Mouse (Mus musculus): Measurements from ENCODE around the gene Srp54b. TPM values are rescaled to one million over a fixed set of nuclear protein-coding genes. Genes with fewer than 3 reads are reported as not detected.
"Not testable (repeated sequence)": the region's sequence is repeated elsewhere in the genome, so short reads cannot be mapped to it uniquely, and the experiment has no call there.

Gene Srp54b
- total RNA-seq (2021), result 100 to 1,000 TPM in 1 of 2 experiments, 10 to 100 TPM in 1; 65.4 to 130 TPM
- long read RNA-seq, experiment 1, transcript Srp54b-201 (16 exons, 3,646 nt), result major isoform, 76 of 82 reads
- long read RNA-seq, experiment 1, partial matches to known transcripts, result 0 of 82 reads
- long read RNA-seq, experiment 1, other reads (novel, unspliced or antisense), result 6 of 82 reads
- long read RNA-seq, experiment 2, transcript Srp54b-201 (16 exons, 3,646 nt), result major isoform, 305 of 314 reads
- long read RNA-seq, experiment 2, partial matches to known transcripts, result 3 of 314 reads
- long read RNA-seq, experiment 2, other reads (novel, unspliced or antisense), result 6 of 314 reads

DNA sequence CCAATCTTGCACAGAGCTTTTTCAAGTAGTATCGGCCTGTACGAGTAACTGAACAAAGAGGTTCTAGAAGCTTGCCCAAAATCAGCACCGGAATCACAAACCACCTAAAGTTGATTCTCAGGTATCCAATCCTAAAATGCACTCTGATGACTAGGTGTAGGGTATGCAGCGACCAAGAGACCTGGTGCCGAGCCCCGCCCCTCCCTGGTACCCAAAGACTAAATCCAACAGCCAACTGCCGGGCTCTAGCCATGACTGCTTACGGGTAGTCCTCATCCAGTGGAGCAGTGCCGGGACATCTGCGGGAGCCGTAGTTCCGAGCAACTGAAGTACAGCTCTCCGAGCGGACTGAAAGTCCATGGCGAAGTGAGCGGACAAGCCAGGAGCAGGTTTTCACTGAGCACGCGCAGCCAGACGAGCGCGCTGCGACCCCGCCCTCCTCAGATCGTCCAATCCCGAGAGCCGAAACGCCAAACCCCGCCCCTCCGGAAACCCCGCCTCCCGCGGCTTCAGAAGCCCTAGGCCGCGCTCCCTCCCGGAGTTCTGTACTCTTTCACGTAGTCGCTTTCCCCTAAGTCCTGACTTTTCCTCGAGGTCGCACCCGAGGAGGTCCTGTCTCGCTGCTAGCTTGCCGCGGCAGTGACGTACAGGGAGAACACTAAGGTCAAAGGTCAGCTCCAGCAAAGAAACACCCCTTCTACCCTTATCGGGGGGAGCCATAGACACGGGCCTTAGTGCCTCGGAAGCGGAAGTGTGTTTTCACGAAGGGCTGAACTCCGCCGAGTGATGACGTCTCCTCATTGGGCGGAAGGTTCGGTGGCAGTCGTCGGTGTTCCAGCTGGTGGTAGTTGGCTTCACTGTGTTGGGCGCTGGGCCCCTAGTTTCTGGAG lies at the start of gene Srp54b:
Gene Srp54b, plus strand, starts transcription at position 546 of the 890 bp plus-strand sequence.
- DNase-seq (ENCODE audit: low spot score in 2 of 2), result not testable (repeated sequence)

DNA sequence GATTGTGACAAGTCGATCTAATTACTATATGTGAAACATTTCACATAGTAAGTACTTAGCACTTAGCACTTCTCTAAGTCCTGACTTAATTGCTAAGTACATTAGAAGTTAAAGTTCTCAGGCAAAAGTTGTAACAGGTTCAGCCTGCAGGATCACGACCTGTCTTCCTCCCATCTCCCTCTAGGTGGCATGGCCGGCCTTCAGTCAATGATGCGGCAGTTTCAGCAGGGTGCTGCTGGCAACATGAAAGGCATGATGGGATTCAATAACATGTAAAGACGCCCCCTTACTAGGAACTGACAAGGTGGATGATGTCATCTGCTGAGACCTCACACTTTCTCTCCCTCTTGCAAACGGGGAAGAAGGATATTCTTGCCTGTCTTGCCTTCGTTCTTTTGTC lies 42.3 kb upstream of the Srp54b start:
- DNase-seq (ENCODE audit: low spot score in 2 of 2), result not testable (repeated sequence)

DNA sequence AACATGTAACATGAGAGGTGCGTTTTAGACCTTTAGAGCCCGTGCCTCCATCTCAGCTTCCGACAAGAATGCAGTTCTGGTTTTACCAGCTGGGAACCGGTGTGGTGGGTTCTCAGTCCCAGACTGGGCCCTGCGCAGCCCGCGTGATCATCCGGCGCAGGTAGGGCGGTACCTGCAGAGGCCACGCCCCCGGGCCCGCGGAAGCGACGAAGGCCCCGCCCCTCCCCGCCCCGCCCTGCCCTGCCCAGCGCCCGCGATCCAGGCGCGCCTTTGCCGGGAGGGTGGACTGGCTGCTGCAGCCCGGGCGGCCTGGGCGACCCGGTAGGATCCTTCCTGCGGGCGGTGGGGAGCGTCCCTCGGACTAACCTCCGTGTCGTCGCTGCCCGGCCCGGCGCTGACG lies 30.7 kb upstream of the Srp54b start, which contains the start of gene Fam177a:
Gene Fam177a, plus strand, starts transcription at position 228 of the 400 bp plus-strand sequence.
- not testable (repeated sequence) for DNase-seq (ENCODE audit: low spot score in 2 of 2)

DNA sequence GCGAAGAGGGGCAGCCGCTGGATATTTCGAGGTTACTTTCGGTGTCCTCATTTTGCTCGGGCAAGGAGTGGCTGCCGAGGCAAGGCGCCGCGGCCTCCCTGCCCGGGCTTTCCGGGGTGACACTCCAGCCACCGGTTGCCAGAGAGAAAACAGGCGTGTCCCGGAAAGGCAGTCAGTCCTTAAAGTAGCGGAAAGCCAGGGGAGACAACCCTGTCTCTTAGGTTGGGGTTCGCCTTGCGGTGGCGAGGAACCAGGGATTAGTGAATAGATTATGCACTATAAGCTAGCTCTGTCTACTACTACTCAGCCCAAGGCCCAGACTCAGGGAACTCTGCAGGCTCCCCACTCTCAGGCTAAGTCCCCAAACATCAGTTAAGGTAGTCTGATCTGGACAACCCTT lies 30.2 kb upstream of the Srp54b start:
- DNase-seq (ENCODE audit: low spot score in 2 of 2), result not testable (repeated sequence)

DNA sequence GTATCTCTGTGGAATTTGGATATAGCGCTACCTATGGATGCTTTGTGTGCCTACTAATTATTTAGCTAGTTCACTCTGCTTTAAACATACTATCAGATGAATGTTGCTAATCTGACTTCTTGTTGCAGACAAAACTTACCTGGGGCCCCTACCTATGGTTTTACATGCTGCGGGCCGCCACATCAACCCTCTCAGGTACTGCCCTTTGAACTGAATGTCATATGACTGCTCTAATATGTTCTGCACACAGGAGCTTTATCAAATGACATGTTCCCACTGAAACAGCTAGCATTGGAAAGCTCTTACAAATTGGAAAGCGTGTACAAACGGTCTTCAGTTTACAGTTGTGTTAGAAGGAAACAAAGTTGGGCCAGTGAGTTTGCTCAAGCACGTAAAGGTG lies 19.4 kb upstream of the Srp54b start:
- DNase-seq (ENCODE audit: low spot score in 2 of 2), result not testable (repeated sequence)

DNA sequence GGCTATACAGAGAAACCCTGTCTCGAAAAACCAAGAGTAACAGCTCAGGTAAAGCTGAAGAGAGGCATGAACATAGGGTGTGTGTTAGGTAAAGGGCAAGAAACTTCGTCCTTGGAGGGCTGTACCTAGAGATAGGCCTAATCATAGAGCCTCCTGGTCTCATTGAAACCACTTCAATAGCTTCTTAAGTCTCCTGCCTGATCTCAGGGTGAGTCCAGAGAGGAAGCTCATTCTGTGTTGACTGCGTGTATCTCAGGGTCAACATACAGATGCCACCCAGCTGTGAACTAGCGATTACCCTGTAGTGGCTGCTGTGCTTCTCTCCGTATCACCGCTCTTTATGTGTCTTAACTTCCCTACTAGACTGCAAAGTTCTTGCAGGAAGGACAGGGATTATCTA lies 17.0 kb upstream of the Srp54b start:
- not testable (repeated sequence) for DNase-seq (ENCODE audit: low spot score in 2 of 2)

DNA sequence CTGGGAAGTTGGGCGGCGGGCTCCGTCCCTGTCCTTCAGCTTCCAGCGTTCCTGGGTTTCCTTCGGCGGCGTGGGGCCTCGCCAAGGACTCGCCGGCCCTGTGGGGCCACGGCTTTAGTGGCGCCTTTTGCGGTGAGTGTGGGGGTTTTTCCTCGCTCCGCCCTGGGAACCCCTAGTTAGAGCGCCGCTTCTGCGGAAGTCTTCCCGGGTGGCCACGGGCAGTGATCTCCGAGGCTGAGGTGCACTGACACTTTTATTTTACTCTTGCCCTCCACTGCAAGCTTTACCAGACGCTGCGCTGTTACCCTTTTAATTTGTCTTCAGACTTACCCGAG lies 512 bp downstream of the Srp54b start:
- DNase-seq (ENCODE audit: low spot score in 2 of 2), result not testable (repeated sequence)

DNA sequence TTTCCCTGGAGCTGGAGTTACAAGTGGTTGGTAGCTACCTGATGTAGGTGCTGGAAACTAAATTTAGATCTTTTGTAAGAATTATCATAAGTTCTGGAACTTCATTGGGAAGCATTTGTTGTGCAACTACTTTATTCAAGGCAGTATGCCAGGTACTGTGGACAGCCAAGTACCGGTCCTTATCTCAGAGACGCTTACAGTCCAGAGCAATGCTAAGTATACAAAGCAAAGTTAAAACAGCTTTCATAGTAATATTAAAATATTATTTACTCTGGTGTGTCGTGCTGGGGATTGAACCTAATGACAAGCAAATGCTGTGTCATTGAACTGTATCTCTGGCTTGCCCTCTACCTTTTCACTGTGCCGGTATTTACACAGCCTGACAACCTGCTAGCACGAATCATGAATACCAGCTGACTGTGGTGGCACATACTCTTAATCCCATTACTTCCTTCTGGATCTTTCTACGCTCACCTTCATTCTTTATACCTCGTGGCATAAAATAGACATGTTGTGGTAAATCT lies 12.2 kb downstream of the Srp54b start:
- DNase-seq (ENCODE audit: low spot score in 2 of 2), result not testable (repeated sequence)

DNA sequence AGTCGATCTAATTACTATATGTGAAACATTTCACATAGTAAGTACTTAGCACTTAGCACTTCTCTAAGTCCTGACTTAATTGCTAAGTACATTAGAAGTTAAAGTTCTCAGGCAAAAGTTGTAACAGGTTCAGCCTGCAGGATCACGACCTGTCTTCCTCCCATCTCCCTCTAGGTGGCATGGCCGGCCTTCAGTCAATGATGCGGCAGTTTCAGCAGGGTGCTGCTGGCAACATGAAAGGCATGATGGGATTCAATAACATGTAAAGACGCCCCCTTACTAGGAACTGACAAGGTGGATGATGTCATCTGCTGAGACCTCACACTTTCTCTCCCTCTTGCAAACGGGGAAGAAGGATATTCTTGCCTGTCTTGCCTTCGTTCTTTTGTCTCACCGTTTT lies 32.8 kb downstream of the Srp54b start:
- DNase-seq (ENCODE audit: low spot score in 2 of 2), result not testable (repeated sequence)

DNA sequence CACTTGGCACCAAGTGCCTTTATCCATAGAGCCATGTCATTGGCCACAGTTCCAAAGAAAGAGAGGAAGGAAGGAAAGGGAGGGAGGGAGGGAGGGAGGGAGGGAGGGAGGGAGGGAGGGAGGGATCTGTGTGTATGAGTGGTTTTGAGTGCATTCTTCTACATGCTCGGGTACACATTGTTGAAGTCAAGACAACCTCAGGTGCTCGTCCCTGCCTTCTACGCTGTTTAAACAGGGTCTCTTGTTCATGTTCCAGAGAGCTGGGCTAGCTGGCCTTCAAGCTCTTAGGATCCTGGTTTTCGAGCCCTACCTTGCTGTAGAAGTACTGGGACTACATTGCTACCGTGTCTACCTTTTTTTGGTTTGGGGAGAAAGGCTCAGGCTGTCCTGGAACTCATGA lies 34.2 kb downstream of the Srp54b start:
- not testable (repeated sequence) for DNase-seq (ENCODE audit: low spot score in 2 of 2)

DNA sequence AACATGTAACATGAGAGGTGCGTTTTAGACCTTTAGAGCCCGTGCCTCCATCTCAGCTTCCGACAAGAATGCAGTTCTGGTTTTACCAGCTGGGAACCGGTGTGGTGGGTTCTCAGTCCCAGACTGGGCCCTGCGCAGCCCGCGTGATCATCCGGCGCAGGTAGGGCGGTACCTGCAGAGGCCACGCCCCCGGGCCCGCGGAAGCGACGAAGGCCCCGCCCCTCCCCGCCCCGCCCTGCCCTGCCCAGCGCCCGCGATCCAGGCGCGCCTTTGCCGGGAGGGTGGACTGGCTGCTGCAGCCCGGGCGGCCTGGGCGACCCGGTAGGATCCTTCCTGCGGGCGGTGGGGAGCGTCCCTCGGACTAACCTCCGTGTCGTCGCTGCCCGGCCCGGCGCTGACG lies 44.4 kb downstream of the Srp54b start, which contains the start of gene 1700047I17Rik2:
Gene 1700047I17Rik2, plus strand, starts transcription at position 287 of the 400 bp plus-strand sequence.
- DNase-seq (ENCODE audit: low spot score in 2 of 2), result not testable (repeated sequence)

DNA sequence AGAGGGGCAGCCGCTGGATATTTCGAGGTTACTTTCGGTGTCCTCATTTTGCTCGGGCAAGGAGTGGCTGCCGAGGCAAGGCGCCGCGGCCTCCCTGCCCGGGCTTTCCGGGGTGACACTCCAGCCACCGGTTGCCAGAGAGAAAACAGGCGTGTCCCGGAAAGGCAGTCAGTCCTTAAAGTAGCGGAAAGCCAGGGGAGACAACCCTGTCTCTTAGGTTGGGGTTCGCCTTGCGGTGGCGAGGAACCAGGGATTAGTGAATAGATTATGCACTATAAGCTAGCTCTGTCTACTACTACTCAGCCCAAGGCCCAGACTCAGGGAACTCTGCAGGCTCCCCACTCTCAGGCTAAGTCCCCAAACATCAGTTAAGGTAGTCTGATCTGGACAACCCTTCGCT lies 44.9 kb downstream of the Srp54b start:
- not testable (repeated sequence) for DNase-seq (ENCODE audit: low spot score in 2 of 2)

DNA sequence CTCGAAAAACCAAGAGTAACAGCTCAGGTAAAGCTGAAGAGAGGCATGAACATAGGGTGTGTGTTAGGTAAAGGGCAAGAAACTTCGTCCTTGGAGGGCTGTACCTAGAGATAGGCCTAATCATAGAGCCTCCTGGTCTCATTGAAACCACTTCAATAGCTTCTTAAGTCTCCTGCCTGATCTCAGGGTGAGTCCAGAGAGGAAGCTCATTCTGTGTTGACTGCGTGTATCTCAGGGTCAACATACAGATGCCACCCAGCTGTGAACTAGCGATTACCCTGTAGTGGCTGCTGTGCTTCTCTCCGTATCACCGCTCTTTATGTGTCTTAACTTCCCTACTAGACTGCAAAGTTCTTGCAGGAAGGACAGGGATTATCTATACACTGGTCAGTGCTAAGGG lies 58.0 kb downstream of the Srp54b start:
- not testable (repeated sequence) for DNase-seq (ENCODE audit: low spot score in 2 of 2)

DNA sequence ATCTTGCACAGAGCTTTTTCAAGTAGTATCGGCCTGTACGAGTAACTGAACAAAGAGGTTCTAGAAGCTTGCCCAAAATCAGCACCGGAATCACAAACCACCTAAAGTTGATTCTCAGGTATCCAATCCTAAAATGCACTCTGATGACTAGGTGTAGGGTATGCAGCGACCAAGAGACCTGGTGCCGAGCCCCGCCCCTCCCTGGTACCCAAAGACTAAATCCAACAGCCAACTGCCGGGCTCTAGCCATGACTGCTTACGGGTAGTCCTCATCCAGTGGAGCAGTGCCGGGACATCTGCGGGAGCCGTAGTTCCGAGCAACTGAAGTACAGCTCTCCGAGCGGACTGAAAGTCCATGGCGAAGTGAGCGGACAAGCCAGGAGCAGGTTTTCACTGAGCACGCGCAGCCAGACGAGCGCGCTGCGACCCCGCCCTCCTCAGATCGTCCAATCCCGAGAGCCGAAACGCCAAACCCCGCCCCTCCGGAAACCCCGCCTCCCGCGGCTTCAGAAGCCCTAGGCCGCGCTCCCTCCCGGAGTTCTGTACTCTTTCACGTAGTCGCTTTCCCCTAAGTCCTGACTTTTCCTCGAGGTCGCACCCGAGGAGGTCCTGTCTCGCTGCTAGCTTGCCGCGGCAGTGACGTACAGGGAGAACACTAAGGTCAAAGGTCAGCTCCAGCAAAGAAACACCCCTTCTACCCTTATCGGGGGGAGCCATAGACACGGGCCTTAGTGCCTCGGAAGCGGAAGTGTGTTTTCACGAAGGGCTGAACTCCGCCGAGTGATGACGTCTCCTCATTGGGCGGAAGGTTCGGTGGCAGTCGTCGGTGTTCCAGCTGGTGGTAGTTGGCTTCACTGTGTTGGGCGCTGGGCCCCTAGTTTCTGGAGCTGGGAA lies 75.0 kb downstream of the Srp54b start, which contains the start of gene Srp54c:
Gene Srp54c, plus strand, starts transcription at position 543 of the 894 bp plus-strand sequence.
- not testable (repeated sequence) for DNase-seq (ENCODE audit: low spot score in 2 of 2)

DNA sequence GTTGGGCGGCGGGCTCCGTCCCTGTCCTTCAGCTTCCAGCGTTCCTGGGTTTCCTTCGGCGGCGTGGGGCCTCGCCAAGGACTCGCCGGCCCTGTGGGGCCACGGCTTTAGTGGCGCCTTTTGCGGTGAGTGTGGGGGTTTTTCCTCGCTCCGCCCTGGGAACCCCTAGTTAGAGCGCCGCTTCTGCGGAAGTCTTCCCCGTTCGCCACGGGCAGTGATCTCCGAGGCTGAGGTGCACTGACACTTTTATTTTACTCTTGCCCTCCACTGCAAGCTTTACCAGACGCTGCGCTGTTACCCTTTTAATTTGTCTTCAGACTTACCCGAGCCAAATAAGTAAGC lies 75.6 kb downstream of the Srp54b start:
- DNase-seq (ENCODE audit: low spot score in 2 of 2), result peak in 1 of 2 experiments; percentile 4

Other genes starting within 250 kb of the Srp54b start
- not detected for gene Gm20403, start 168.6 kb upstream of the Srp54b start, total RNA-seq (2021)
- 10 to 100 TPM; 22.8 to 23.0 TPM for gene Baz1a, start 140.8 kb upstream of the Srp54b start, total RNA-seq (2021)
- gene 2700097O09Rik, start 75.0 kb upstream of the Srp54b start, total RNA-seq (2021), result 10 to 100 TPM; 10.7 to 11.1 TPM
- gene Srp54a, start 74.8 kb upstream of the Srp54b start, total RNA-seq (2021), result 100 to 1,000 TPM; 105 to 206 TPM
- gene Fam177a, start 30.6 kb upstream of the Srp54b start, total RNA-seq (2021), result 10 to 100 TPM in 1 of 2 experiments, 1 to 10 TPM in 1; 4.3 to 11.8 TPM
- gene 1700047I17Rik2, start 44.5 kb downstream of the Srp54b start, total RNA-seq (2021), result 10 to 100 TPM in 1 of 2 experiments, not detected in 1; 10.9 TPM
- 10 to 100 TPM; 38.0 to 74.2 TPM for gene Srp54c, start 75.1 kb downstream of the Srp54b start, total RNA-seq (2021)
- 10 to 100 TPM; 11.3 to 15.2 TPM for gene 1110008L16Rik, start 144.5 kb downstream of the Srp54b start, total RNA-seq (2021)
- 10 to 100 TPM; 11.8 to 12.5 TPM for gene Ppp2r3c, start 147.9 kb downstream of the Srp54b start, total RNA-seq (2021)
- gene Psma6, start 229.1 kb downstream of the Srp54b start, total RNA-seq (2021), result 100 to 1,000 TPM; 230 to 239 TPM